Mouse (Mus musculus) heart, embryonic 11.5 days (tissue): ENCODE results near the gene Wnt8b. TPM values are rescaled to one million over a fixed set of nuclear protein-coding genes. Genes with fewer than 3 reads are reported as not detected.

Source experiments
- ATAC-seq: fragments of 200-750 bp; cut with Nextera tagmentation; replicated peaks from 2 replicates; pipeline ENCODE4 v1.8.0; 2017; ENCODE audit warnings: moderate library complexity; ENCODE audit not compliant: insufficient number of reproducible peaks, low FRiP score, low TSS enrichment
- H3K27ac ChIP-seq: fragments of 300-500 bp; sonication (generic); 2 replicates; pipeline ENCODE4 v1.5.1; 2014; ENCODE audit warnings: mild to moderate bottlenecking, low read depth, low read length
- H3K27me3 ChIP-seq: fragments of 300-500 bp; sonication (generic); 2 replicates; pipeline ENCODE4 v1.6.1; 2014; ENCODE audit warnings: mild to moderate bottlenecking, low read length, mixed read lengths; ENCODE audit not compliant: control insufficient read depth, insufficient read depth
- H3K36me3 ChIP-seq: fragments of 300-500 bp; sonication (generic); 2 replicates; pipeline ENCODE4 v1.6.1; 2014; ENCODE audit warnings: mild to moderate bottlenecking, low read length, moderate library complexity, mixed read lengths; ENCODE audit not compliant: control insufficient read depth, insufficient read depth
- H3K4me1 ChIP-seq: fragments of 300-500 bp; sonication (generic); 2 replicates; pipeline ENCODE4 v1.6.1; 2014; ENCODE audit warnings: low read length; ENCODE audit not compliant: control insufficient read depth, insufficient read depth
- H3K4me2 ChIP-seq: fragments of 300-500 bp; sonication (generic); 2 replicates; pipeline ENCODE4 v1.6.1; 2014; ENCODE audit warnings: mild to moderate bottlenecking, moderate library complexity
- H3K4me3 ChIP-seq: fragments of 300-500 bp; sonication (generic); 2 replicates; pipeline ENCODE4 v1.5.1; 2014; ENCODE audit warnings: low read depth, low read length
- H3K9ac ChIP-seq: fragments of 300-500 bp; sonication (generic); 2 replicates; pipeline ENCODE4 v1.6.1; 2014; ENCODE audit warnings: mild to moderate bottlenecking, low read depth, low read length, moderate library complexity
- H3K9me3 ChIP-seq: fragments of 300-500 bp; sonication (generic); replicated peaks from 2 replicates; pipeline ENCODE4 v1.6.1; 2016; ENCODE audit warnings: low read length; ENCODE audit not compliant: control insufficient read depth
- WGBS: fragments of 180-500 bp; shearing (Covaris S2); extraction: QIAGEN DNeasy Blood & Tissue Kit; methylation state at CpG from one replicate; pipeline ENCODE4 v1.1.7; 2014; ENCODE audit not compliant: insufficient replicate concordance; 5-methylcytosine and 5-hydroxymethylcytosine counted together
- polyA plus RNA-seq: library from polyadenylated mRNA; unstranded; fragments of >200 nt; fragmentation: Nextera tagmentation; extraction: Ambion mirVana; gene quantifications from 2 replicates; pipeline ENCODE4 v1.2.1, GENCODE M21; 2014

Gene Wnt8b
- not detected in 2 replicates for polyA plus RNA-seq

- Histone ChIP-seq H3K9me3 (no peaks in the 10 kb centered on the region), H3K27me3 (peaks cover 7% of the 10 kb centered on the region; the same call in 1 of the 2 replicates), H3K9ac (no peak within 1 kb of the TSS), H3K36me3 (no peaks in the 10 kb centered on the region), H3K27ac (no peak within 1 kb of the TSS), H3K4me2 (no peak within 1 kb of the TSS), H3K4me3 (no peak within 1 kb of the TSS), H3K4me1 (no peaks in the 10 kb centered on the region)
- 45% methylated on average over 8 of the region's 8 CpGs for WGBS
- ATAC-seq = no peak
These were observed at the start of gene Wnt8b for GRCm38 (mm10) chr19:44493128-44493527. Wnt8b (plus strand) TSS chr19:44493472.

- Histone ChIP-seq H3K36me3 (no peaks in the 10 kb centered on the region), H3K9ac (no peak overlapping the region), H3K27me3 (no peaks in the 10 kb centered on the region), H3K9me3 (no peaks in the 10 kb centered on the region), H3K4me2 (no peak overlapping the region), H3K4me3 (no peak overlapping the region), H3K27ac (no peak overlapping the region), H3K4me1 (no peaks in the 10 kb centered on the region)
- WGBS = 83% methylated on average over 3 of the region's 3 CpGs
- no peak for ATAC-seq
These were observed 47.5 kb upstream of the Wnt8b start for GRCm38 (mm10) chr19:44445755-44446154.

GRCm38 (mm10) chr19:44447927-44448326, 45.3 kb upstream of the Wnt8b start:
- Histone ChIP-seq H3K27me3 (no peaks in the 10 kb centered on the region), H3K4me3 (no peak overlapping the region)
- 73% methylated on average over 4 of the region's 4 CpGs for WGBS

GRCm38 (mm10) chr19:44454862-44455261, 38.4 kb upstream of the Wnt8b start:
- H3K27ac ChIP-seq = no peak overlapping the region
- no peaks in the 10 kb centered on the region for H3K9me3 ChIP-seq
- H3K4me2 ChIP-seq = no peak overlapping the region
- no peak overlapping the region for H3K4me3 ChIP-seq
- no peak overlapping the region for H3K9ac ChIP-seq
- H3K4me1 ChIP-seq = no peaks in the 10 kb centered on the region; the same call in 1 of the 2 replicates
- 88% methylated on average over 6 of the region's 6 CpGs for WGBS
- ATAC-seq = no peak
- H3K27me3 ChIP-seq = no peaks in the 10 kb centered on the region
- H3K36me3 ChIP-seq = no peaks in the 10 kb centered on the region

More at GRCm38 (mm10) chr19:44447927-44448326, 45.3 kb upstream of the Wnt8b start:
- Histone ChIP-seq H3K9me3 (no peaks in the 10 kb centered on the region), H3K27ac (no peak overlapping the region), H3K36me3 (no peaks in the 10 kb centered on the region), H3K9ac (no peak overlapping the region), H3K4me2 (no peak overlapping the region), H3K4me1 (no peaks in the 10 kb centered on the region)
- no peak for ATAC-seq

GRCm38 (mm10) chr19:44455356-44455755, 37.9 kb upstream of the Wnt8b start:
- Histone ChIP-seq H3K4me1 (no peaks in the 10 kb centered on the region; the same call in 1 of the 2 replicates), H3K9me3 (no peaks in the 10 kb centered on the region), H3K4me2 (no peak overlapping the region), H3K27me3 (no peaks in the 10 kb centered on the region), H3K27ac (no peak overlapping the region), H3K36me3 (no peaks in the 10 kb centered on the region), H3K9ac (no peak overlapping the region), H3K4me3 (no peak overlapping the region)
- ATAC-seq = no peak
- WGBS = 77% methylated on average over 8 of the region's 8 CpGs

- Histone ChIP-seq H3K27me3 (no peaks in the 10 kb centered on the region), H3K27ac (no peak overlapping the region), H3K4me1 (no peaks in the 10 kb centered on the region; the same call in 1 of the 2 replicates), H3K36me3 (no peaks in the 10 kb centered on the region), H3K9me3 (no peaks in the 10 kb centered on the region), H3K4me2 (no peak overlapping the region), H3K4me3 (no peak overlapping the region), H3K9ac (no peak overlapping the region)
- no peak for ATAC-seq
- 55% methylated on average over 3 of the region's 3 CpGs for WGBS
These were observed 35.8 kb upstream of the Wnt8b start for GRCm38 (mm10) chr19:44457359-44458055.

GRCm38 (mm10) chr19:44458696-44459095, 34.6 kb upstream of the Wnt8b start:
- Histone ChIP-seq H3K4me1 (no peaks in the 10 kb centered on the region; the same call in 1 of the 2 replicates), H3K9ac (no peak overlapping the region), H3K4me2 (no peak overlapping the region), H3K27ac (no peak overlapping the region), H3K9me3 (no peaks in the 10 kb centered on the region), H3K4me3 (no peak overlapping the region), H3K27me3 (no peaks in the 10 kb centered on the region), H3K36me3 (no peaks in the 10 kb centered on the region)
- no peak for ATAC-seq
- WGBS = 82% methylated on average over 13 of the region's 13 CpGs

- Histone ChIP-seq H3K4me1 (no peaks in the 10 kb centered on the region; the same call in 1 of the 2 replicates), H3K4me3 (no peak overlapping the region)
These were observed 32.8 kb upstream of the Wnt8b start for GRCm38 (mm10) chr19:44460441-44460840.

GRCm38 (mm10) chr19:44461500-44461899, 31.8 kb upstream of the Wnt8b start:
- Histone ChIP-seq H3K4me1 (no peaks in the 10 kb centered on the region; the same call in 1 of the 2 replicates), H3K27me3 (no peaks in the 10 kb centered on the region), H3K4me2 (no peak overlapping the region), H3K9ac (no peak overlapping the region), H3K4me3 (no peak overlapping the region), H3K36me3 (no peaks in the 10 kb centered on the region), H3K27ac (no peak overlapping the region), H3K9me3 (no peaks in the 10 kb centered on the region)
- no peak for ATAC-seq
- 55% methylated on average over 4 of the region's 4 CpGs for WGBS

More at GRCm38 (mm10) chr19:44460441-44460840, 32.8 kb upstream of the Wnt8b start:
- no peak overlapping the region for H3K9ac ChIP-seq
- no peak for ATAC-seq
- H3K27me3 ChIP-seq = no peaks in the 10 kb centered on the region
- H3K36me3 ChIP-seq = no peaks in the 10 kb centered on the region
- H3K9me3 ChIP-seq = no peaks in the 10 kb centered on the region
- H3K4me2 ChIP-seq = no peak overlapping the region
- 76% methylated on average over 5 of the region's 5 CpGs for WGBS
- no peak overlapping the region for H3K27ac ChIP-seq
